Mouse (Mus musculus): ENCODE measurements at regions not wholly inside any gene's neighbourhood (a gene's known extent, or its start where the extent isn't known, plus 50 kb on each side); places are given as distances from the start of the nearest gene placed in this dataset.
A peak's percentile ranks its signal among the peaks of the same experiment; 100 is the strongest.

DNA sequence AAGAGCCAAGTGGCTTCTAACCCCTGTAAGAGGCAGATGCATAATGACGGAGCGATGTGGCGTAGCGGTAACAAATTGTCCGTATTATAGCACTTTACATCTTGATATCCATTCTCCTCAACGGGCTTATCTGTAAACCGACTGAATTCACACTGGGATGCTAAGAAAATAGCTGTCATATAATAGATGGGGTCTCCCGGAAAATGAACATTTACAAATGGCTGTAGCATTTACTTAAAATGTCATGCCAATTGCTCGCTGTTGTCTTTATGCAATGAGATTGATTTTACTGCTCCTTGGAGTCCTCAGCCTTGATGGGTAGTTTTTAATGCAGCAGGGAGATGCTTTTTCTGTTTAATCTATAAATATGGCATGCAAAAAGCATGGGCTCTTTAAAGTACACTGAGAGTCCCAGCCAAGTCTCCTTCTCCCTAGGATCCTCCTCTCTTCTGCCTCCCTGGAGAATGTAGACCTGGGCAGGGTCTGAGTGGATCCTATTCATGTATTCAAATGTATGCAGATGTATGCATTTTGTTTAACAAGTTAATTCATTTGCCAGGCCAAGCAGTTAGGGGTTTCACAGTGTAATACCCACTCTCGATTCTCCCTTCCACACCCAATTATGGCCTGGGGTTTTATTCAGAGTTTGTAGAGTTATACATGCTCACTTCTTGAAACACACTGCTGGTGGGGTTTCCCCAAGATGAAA is 233.9 kb upstream of the Sdk2 start:
- TF ChIP-seq CTCF (IDR thresholded peaks at IDR 0.05) = no peak
- no peak for DNase-seq (ENCODE audit: extremely low spot score in 1 of 2, low spot score in 2 of 2)
- H3K4me3 ChIP-seq = no peak overlapping the region
- no peak overlapping the region for H3K27ac ChIP-seq
- intact Hi-C loops (cut with DNase I) = no loop called here

DNA sequence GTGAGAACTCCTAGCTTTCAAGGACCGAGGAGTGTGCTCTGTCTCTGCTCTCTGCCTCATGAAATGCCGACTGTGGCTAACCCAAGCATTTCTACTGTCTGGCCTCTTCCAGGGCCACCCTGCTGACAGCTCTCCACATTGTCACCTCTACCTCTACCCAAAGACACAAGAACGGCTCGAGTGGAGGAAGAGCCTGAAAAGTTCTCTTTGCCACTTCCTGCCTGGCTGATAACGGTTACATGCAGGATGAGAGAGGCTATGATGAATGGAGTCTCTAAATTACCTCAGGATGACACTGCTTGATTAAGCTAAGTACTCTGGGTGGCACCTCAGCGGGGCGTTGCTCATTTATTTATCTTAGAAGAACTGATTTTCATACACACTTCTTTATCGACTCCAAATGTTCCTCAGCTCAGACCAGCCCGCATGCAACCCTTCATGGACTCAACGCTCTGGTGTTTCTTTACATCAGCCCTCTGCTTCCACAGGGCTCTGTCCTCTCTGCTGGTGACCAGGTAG is 230.0 kb upstream of the Sdk2 start:
- TF ChIP-seq CTCF (IDR thresholded peaks at IDR 0.05) = no peak
- no peak overlapping the region for H3K27ac ChIP-seq
- H3K4me3 ChIP-seq = no peak overlapping the region
- intact Hi-C loops (cut with DNase I) = no loop called here
- no peak for DNase-seq (ENCODE audit: extremely low spot score in 1 of 2, low spot score in 2 of 2)

DNA sequence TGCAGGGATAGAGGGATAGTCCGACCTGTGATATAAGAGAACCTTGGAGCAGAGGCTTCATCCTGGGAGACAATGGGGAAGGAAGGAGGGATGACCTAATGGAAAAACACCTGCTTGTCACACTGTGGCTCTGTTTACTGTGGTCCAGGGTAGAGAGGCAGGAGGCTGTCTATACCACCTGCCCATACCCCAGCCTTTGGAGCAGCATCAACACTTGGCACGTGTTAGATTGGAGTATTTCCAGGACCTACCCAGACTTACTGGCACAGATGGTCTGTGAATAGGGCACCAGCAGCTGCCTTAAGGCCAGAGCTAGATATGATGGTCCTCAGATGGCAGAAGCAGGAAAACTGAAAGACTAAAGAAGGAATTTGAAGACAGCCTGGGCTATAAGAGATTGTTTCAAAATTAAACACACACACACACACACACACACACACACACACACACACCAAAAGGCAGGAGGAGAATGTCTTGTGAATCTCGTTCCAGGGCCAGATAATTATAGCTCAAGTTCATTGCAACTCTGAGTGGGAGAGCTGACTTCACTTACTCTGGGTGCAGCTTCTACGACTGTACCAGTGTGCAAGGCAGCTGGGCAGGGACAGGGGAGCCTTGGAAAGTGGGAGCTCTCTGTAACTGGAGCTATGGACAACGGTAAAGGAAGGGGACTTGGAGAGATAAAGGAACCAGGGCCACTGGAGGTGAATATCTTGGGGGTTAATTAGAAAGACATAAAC is 227.8 kb upstream of the Sdk2 start:
- H3K27ac ChIP-seq = no peak overlapping the region
- intact Hi-C loops (cut with DNase I) = loop anchor here (5.0 kb wide), 1 partner anchor 148 kb away; no protein-coding TSS in a partner anchor
- no peak for DNase-seq (ENCODE audit: extremely low spot score in 1 of 2, low spot score in 2 of 2)
- no peak for TF ChIP-seq CTCF (IDR thresholded peaks at IDR 0.05)
- H3K4me3 ChIP-seq = no peak overlapping the region

DNA sequence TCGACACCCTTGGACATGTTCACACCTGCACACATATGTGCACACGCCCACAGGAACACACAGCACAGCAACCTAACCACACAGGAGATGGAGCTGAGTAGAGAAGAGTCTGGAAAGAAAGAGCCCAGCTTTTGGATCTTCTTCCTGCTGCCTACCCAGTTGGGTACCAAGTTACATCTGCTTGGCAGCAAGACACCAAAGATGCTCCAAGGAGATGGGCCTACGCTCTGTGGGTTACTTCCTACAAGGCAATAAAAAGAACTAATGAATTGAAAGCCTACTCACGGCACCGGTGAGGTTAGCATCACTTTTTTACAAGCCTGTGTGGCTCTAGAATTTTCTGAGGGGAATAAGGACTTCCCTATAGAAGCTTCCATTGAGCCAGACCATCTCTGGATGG is 224.4 kb upstream of the Sdk2 start:
- intact Hi-C loops (cut with DNase I) = loop anchor here (5.0 kb wide), 1 partner anchor 151 kb away; no protein-coding TSS in a partner anchor
- no peak for TF ChIP-seq CTCF (IDR thresholded peaks at IDR 0.05)
- no peak for DNase-seq (ENCODE audit: extremely low spot score in 1 of 2, low spot score in 2 of 2)
- Histone ChIP-seq H3K4me3 (no peak overlapping the region), H3K27ac (no peak overlapping the region; the same call in 1 of the 2 replicates)

DNA sequence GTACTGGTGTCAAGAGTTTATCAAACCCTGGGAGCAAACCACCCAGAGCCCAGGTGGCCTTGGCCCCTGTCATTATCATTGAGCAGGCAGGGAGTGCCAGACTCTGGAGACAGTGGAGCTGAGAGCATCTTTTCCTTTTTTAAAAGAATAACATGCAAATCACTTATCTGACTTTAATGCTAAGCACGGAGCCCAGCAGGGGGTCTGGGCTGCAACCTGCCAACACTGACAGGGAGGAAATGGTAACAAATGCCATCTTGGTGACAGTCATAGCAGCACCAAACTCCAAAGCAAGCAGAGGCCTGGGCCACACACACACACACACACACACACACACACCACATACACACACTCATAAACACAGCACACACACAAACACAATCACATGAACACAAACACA is 223.1 kb upstream of the Sdk2 start:
- H3K27ac ChIP-seq = no peak overlapping the region
- intact Hi-C loops (cut with DNase I) = loop anchor here (5.0 kb wide), 2 partner anchors 88 to 152 kb away; no protein-coding TSS in a partner anchor

DNA sequence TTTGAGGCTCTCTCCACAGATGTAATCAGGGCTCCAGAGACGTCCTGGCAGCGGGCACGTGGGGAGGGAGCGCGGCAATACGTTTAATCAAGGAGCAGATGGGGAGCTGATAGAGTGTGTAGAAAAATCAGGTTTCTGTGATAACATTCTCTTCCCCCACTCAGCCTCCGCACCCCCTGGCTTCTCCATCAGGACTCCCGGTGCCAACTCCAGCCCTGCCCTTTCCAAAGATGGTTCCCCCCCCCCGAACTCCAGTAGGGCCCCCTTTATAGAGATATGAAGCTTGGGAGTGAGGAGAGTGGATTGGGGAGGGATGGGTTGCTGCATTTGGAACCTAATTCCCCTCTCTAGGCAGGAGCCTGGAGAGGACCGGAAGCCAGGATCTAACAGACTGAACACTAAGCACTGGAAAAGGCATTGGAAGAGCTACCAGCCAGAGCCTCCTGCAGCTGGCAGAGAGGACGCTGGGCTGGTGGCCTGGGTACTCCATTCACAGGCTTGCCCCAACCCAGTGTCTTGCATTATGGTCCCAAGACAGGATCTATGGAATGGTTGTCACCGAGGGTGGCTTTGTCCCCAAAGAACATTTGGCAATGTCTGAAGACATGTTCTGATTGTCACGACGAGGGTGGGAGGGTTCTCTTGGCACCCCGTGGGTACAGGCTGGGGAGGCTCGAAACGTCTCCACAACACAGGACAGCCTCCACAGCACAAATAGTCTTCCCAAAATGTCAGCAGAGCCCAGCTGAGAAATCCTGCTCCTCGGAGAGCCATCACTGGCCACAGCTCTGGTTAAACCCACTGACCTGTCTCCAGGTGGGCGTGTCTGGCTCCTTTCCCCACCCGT is 218.2 kb upstream of the Sdk2 start:
- DNase-seq (ENCODE audit: extremely low spot score in 1 of 2, low spot score in 2 of 2) = peak; percentile 24 to 32
- H3K4me3 ChIP-seq = no peak overlapping the region
- peak overlapping the region; percentile 55; the same call in 1 of the 2 replicates for H3K27ac ChIP-seq
- TF ChIP-seq CTCF (IDR thresholded peaks at IDR 0.05) = no peak
- intact Hi-C loops (cut with DNase I) = loop anchor here (5.0 kb wide), 1 partner anchor 83 kb away; no protein-coding TSS in a partner anchor

More for the DNA sequence above, 223.1 kb upstream of the Sdk2 start:
- DNase-seq (ENCODE audit: extremely low spot score in 1 of 2, low spot score in 2 of 2) = no peak
- TF ChIP-seq CTCF (IDR thresholded peaks at IDR 0.05) = no peak
- no peak overlapping the region for H3K4me3 ChIP-seq

DNA sequence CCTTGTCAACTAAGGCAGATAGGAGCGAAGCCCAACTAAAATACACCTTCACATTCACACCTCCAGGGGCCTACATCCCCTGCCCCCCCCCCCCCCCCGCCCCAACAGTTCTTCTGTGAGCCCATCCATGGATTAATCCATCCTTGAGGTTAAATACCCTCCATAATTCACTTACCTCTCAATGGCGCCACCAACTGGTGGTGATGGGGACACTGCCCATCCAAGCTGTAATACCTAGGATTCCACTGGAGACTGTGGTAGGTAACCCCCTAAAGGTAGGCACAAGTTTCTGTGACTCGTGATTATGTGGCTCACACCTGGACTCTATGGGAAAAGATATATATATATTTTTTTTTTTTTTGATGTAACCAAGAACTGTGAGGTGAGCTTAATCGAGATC is 216.4 kb upstream of the Sdk2 start:
- intact Hi-C loops (cut with DNase I) = loop anchor here (1.0 to 2.0 kb wide), 2 partner anchors 212 to 418 kb away; no protein-coding TSS in a partner anchor
- TF ChIP-seq CTCF (IDR thresholded peaks at IDR 0.05) = peak; percentile 60

DNA sequence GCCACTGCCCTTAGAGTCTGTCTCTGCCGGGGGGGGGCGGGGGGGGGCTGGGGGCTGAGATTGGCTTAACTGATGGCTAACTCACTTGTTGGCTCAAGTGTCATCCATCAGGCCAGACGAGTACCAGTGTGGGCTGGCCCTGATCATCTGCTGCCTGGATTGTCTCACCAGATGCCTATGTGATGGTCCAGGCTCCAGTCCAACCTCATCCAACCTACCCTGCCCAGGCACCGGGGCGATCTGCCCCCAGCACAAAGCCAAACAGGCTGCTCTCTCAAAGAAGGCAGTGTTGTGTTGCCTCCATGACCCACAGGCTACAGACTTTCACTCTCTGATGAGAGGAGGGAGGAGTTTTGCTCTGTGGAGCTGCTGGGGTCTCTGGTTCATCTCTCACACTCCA is 215.7 kb upstream of the Sdk2 start:
- no peak for TF ChIP-seq CTCF (IDR thresholded peaks at IDR 0.05)
- no peak overlapping the region for H3K27ac ChIP-seq
- no peak overlapping the region for H3K4me3 ChIP-seq
- DNase-seq (ENCODE audit: extremely low spot score in 1 of 2, low spot score in 2 of 2) = no peak
- intact Hi-C loops (cut with DNase I) = loop anchor here (2.0 kb wide), 1 partner anchor 212 kb away; no protein-coding TSS in a partner anchor

More for the DNA sequence above, 216.4 kb upstream of the Sdk2 start:
- no peak overlapping the region for H3K27ac ChIP-seq
- no peak overlapping the region for H3K4me3 ChIP-seq
- peak; percentile 30 to 55 for DNase-seq (ENCODE audit: extremely low spot score in 1 of 2, low spot score in 2 of 2)

DNA sequence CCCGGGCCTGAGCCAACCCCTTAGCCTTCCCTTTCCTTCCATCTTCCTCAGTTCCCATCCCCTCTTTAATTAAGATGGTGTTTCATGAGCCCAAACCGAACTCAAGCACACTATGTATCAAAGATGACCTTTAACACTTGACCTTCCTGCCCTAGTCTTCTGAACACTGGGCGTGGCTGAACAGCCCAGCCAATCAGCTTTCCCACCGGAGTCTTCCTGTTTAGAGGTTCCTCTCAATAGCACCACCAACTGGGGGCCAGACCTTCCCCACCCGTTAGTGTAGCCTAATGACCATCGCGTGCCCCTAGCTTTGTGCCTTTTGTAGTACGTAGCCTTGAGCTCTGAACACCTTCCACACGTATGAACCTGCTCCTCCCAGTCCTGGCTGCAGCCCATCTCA is 215.0 kb upstream of the Sdk2 start:
- no peak for TF ChIP-seq CTCF (IDR thresholded peaks at IDR 0.05)
- intact Hi-C loops (cut with DNase I) = loop anchor here (2.0 kb wide), 1 partner anchor 211 kb away; no protein-coding TSS in a partner anchor
- no peak overlapping the region for H3K27ac ChIP-seq
- no peak overlapping the region for H3K4me3 ChIP-seq
- no peak for DNase-seq (ENCODE audit: extremely low spot score in 1 of 2, low spot score in 2 of 2)

DNA sequence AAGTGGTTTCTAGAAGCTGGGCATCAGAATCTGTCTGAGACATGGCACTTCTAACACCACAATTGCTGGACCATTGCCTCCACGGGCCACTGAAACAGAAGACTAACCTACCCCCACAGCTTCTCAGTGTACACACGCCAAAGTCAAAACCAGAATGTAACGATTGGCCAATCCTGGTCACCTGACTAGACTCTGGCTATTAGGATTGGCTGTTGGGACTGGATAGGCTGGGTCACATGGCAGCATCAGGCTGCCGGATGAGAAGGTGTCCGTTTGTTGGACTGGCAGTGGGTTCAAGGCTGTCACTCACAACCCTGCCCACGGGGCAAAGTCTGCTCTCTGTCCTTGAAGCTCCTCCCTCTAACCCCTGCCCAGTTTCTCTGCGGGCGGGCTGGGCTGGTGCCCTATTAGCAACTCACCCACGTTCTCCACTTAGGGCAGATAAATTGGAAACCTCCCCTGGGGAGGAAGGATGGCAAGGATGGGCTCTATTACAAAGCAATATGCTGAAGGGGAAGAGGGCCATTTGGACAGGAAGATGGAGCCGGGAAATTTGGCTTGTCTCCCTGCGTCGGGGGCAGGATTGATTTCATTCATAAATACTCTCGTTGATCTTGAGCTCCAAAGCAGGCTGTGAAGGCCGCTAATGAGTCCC is 214.3 kb upstream of the Sdk2 start:
- TF ChIP-seq CTCF (IDR thresholded peaks at IDR 0.05) = no peak
- no peak for DNase-seq (ENCODE audit: extremely low spot score in 1 of 2, low spot score in 2 of 2)
- intact Hi-C loops (cut with DNase I) = no loop called here
- Histone ChIP-seq H3K27ac (no peak overlapping the region), H3K4me3 (no peak overlapping the region)

Measured in left cerebral cortex, adult 2 months (tissue).